Mouse (Mus musculus) layer of hippocampus, adult 11-12 months (tissue): ENCODE measurements around the gene Myo9a.
A peak's percentile ranks its signal among the peaks of the same experiment; 100 is the strongest.

ENCODE experiments used
- DNase-seq: peaks from one replicate; pipeline ENCODE4 v3.0.0; 2022; ENCODE audit warnings: low spot score

Gene Myo9a

GRCm38 (mm10) chr9:59750267-59751065 is at the start of gene Myo9a, which contains the start of gene Senp8:
TSS of gene Myo9a (plus strand) at chr9:59750896.
TSS of gene Senp8 (minus strand) at chr9:59750710.
- peak; percentile 99 for DNase-seq

- DNase-seq, result no peak
These were observed 49.6 kb upstream of the Myo9a start for GRCm38 (mm10) chr9:59701094-59701493.

GRCm38 (mm10) chr9:59703099-59703498 is 47.6 kb upstream of the Myo9a start:
- no peak for DNase-seq

- no peak for DNase-seq
These were observed 43.6 kb upstream of the Myo9a start for GRCm38 (mm10) chr9:59706850-59707825.

GRCm38 (mm10) chr9:59709225-59709624 is 41.5 kb upstream of the Myo9a start:
- DNase-seq, result no peak

GRCm38 (mm10) chr9:59716275-59716898 is 34.3 kb upstream of the Myo9a start:
- no peak for DNase-seq

GRCm38 (mm10) chr9:59718237-59718636 is 32.5 kb upstream of the Myo9a start:
- DNase-seq, result no peak

- DNase-seq, result no peak
These were observed 29.6 kb upstream of the Myo9a start for GRCm38 (mm10) chr9:59721144-59721543.

GRCm38 (mm10) chr9:59723096-59723657 is 27.5 kb upstream of the Myo9a start:
- peak; percentile 77 for DNase-seq

- DNase-seq, result peak; percentile 58
These were observed 26.8 kb upstream of the Myo9a start for GRCm38 (mm10) chr9:59723791-59724442.

- DNase-seq, result no peak
These were observed 25.2 kb upstream of the Myo9a start for GRCm38 (mm10) chr9:59725515-59725914.

- DNase-seq, result no peak
These were observed 23.0 kb upstream of the Myo9a start for GRCm38 (mm10) chr9:59727569-59728286.

- no peak for DNase-seq
These were observed 19.6 kb upstream of the Myo9a start for GRCm38 (mm10) chr9:59731136-59731535.

- no peak for DNase-seq
These were observed 17.6 kb upstream of the Myo9a start for GRCm38 (mm10) chr9:59733075-59733474.

GRCm38 (mm10) chr9:59735394-59735793 is 15.3 kb upstream of the Myo9a start:
- DNase-seq, result no peak

GRCm38 (mm10) chr9:59740593-59740992 is 10.1 kb upstream of the Myo9a start:
- DNase-seq, result no peak

GRCm38 (mm10) chr9:59743903-59744302 is 6.8 kb upstream of the Myo9a start:
- DNase-seq, result no peak

- DNase-seq, result no peak
These were observed 2.3 kb upstream of the Myo9a start for GRCm38 (mm10) chr9:59748387-59748786.

GRCm38 (mm10) chr9:59748969-59749368 is 1.7 kb upstream of the Myo9a start:
- DNase-seq, result peak; percentile 33

GRCm38 (mm10) chr9:59749581-59750265 is 973 bp upstream of the Myo9a start:
- no peak for DNase-seq
